Mouse (Mus musculus) thymus, adult 2 months (tissue): ENCODE data around the gene Pck1. TPM values are rescaled to one million over a fixed set of nuclear protein-coding genes. Genes with fewer than 3 reads are reported as not detected.

Experiments
- DNase-seq: peaks from one replicate; pipeline ENCODE4 v3.0.0; 2021
- H3K27ac ChIP-seq: fragments of 200-500 bp; 2 replicates; pipeline ENCODE4 v1.5.1; 2012; ENCODE audit warnings: low read length, control low read depth; ENCODE audit not compliant: control insufficient read depth, insufficient read depth
- H3K27me3 ChIP-seq: fragments of 200-500 bp; 2 replicates; pipeline ENCODE4 v1.6.1; 2012; ENCODE audit warnings: mild to moderate bottlenecking, low read length, moderate library complexity, mixed read lengths; ENCODE audit not compliant: control insufficient read depth, insufficient read depth
- H3K36me3 ChIP-seq: fragments of 200-500 bp; 2 replicates; pipeline ENCODE4 v1.6.1; 2012; ENCODE audit warnings: mild to moderate bottlenecking, low read length, moderate library complexity; ENCODE audit not compliant: control insufficient read depth, insufficient read depth
- H3K4me1 ChIP-seq: fragments of 200-500 bp; replicated peaks from 2 replicates; pipeline ENCODE4 v1.6.1; 2012; ENCODE audit warnings: low read length; ENCODE audit not compliant: control insufficient read depth, insufficient read depth
- H3K4me3 ChIP-seq: fragments of 200-500 bp; 2 replicates; pipeline ENCODE4 v1.5.1; 2012; ENCODE audit warnings: mild to moderate bottlenecking, low read length, control low read depth, moderate library complexity; ENCODE audit not compliant: control insufficient read depth, insufficient read depth
- CTCF ChIP-seq: fragments of 200-500 bp; IDR thresholded peaks from 2 replicates; pipeline ENCODE4 v1.5.1; 2012; ENCODE audit warnings: mild to moderate bottlenecking, control low read depth, low read length, moderate library complexity, borderline replicate concordance; ENCODE audit not compliant: control insufficient read depth, poor library complexity, insufficient read depth; ENCODE audit errors: extremely low read depth
- POLR2A ChIP-seq: fragments of 200-500 bp; IDR thresholded peaks from 2 replicates; pipeline ENCODE4 v1.6.1; 2012; ENCODE audit warnings: mild to moderate bottlenecking, low read length, control low read depth, moderate library complexity; ENCODE audit not compliant: control insufficient read depth, poor library complexity, insufficient read depth; ENCODE audit errors: extremely low read depth
- WGBS: fragments of 180-500 bp; shearing (Covaris S2); methylation state at CpG from one replicate; pipeline ENCODE4 v1.1.7; 2018; 5-methylcytosine and 5-hydroxymethylcytosine counted together
- polyA plus RNA-seq: library from polyadenylated mRNA; depleted of rRNA; stranded (reverse); fragments of >200 nt; gene quantifications from 2 replicates; pipeline ENCODE4 v1.2.3, GENCODE M21; 2012; rRNA removed

Gene Pck1
- polyA plus RNA-seq, 1 experiment: 14.5 TPM

GRCm38 (mm10) chr2:173205563-173206099 lies 52.8 kb downstream of the Pck1 start:
- Histone ChIP-seq H3K4me3 (no peak overlapping the region), H3K4me1 (no peaks in the 10 kb centered on the region), H3K36me3 (no peaks in the 10 kb centered on the region), H3K27ac (no peak overlapping the region), H3K27me3 (no peaks in the 10 kb centered on the region)
- TF ChIP-seq POLR2A (no peak), CTCF (no peak)
- 98% methylated on average over 14 of the region's 14 CpGs for WGBS
- no peak for DNase-seq

GRCm38 (mm10) chr2:173207051-173207450 lies 54.2 kb downstream of the Pck1 start:
- H3K4me3 ChIP-seq: no peak overlapping the region
- DNase-seq: no peak
- H3K27ac ChIP-seq: no peak overlapping the region
- TF ChIP-seq POLR2A (no peak), CTCF (no peak)
- no peaks in the 10 kb centered on the region for H3K36me3 ChIP-seq
- no peaks in the 10 kb centered on the region for H3K4me1 ChIP-seq
- 98% methylated on average over 3 of the region's 3 CpGs for WGBS
- no peaks in the 10 kb centered on the region for H3K27me3 ChIP-seq

Other genes with a start within 250 kb of the Pck1 start
- gene Bmp7, start 212.7 kb upstream of the Pck1 start, polyA plus RNA-seq: 25.3 and 26.5 TPM in 2 replicates
- gene Spo11, start 175.3 kb upstream of the Pck1 start, polyA plus RNA-seq: 101 and 126 TPM in 2 replicates
- gene Rae1, start 152.9 kb upstream of the Pck1 start, polyA plus RNA-seq: 111 and 122 TPM in 2 replicates
- gene Rbm38, start 132.6 kb upstream of the Pck1 start, polyA plus RNA-seq: 1,267 and 1,290 TPM in 2 replicates
- gene Ctcfl, start 33.5 kb upstream of the Pck1 start, polyA plus RNA-seq: 0.12 TPM in 1 of 2 replicates, not detected in the other
- gene Zbp1, start 65.9 kb downstream of the Pck1 start, polyA plus RNA-seq: 58.6 and 63.7 TPM in 2 replicates
- 68.7 and 70.3 TPM in 2 replicates for gene Pmepa1, start 123.5 kb downstream of the Pck1 start, polyA plus RNA-seq